Mouse (Mus musculus) heart, postnatal 36 days (tissue): ENCODE results near the gene Mob2. TPM values are rescaled to one million over a fixed set of nuclear protein-coding genes. Genes with fewer than 3 reads are reported as not detected.
A peak's percentile ranks its signal among the peaks of the same experiment; 100 is the strongest.

Source experiments
- DNase-seq, 2 experiments: peaks; one replicate each; pipeline ENCODE4 v3.0.0; 2021 to 2022
- intact Hi-C: fragments of 180-260 bp; cut with DNase I; formaldehyde crosslinking; loops from one replicate; pipeline ENCODE4 v1.15.1; 2025
- total RNA-seq, 2 experiments: library from RNA; stranded (reverse); gene quantifications; 2 replicates each; pipeline ENCODE4 v1.2.3; 2021

Gene Mob2
- total RNA-seq, 2 experiments from 2014 or later, result 43.6 to 43.8 TPM

DNA sequence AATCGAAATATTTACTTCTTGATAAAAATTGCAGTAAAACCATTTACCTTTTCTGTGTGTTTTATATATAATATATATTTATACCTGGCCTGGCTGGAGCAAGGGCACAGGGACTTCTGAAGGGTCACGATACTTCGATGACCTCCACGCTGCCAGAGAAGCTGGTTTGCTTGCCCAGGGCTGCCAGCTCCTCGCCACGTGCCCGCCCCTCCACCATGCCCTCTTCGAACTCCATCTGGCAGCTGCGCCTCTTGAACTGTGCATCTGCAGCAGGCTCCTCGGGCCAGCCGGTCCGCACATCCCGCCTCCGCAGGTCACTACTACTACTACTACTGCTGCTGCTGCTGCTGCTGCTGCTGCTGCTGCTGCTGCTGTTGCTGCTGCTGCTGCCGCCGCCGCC lies 20.9 kb upstream of the Mob2 start:
- intact Hi-C loops, result no loop called here
- DNase-seq, result no peak

GRCm38 (mm10) chr7:142080876-142081275 lies 20.0 kb upstream of the Mob2 start:
- intact Hi-C loops, result no loop called here
- no peak for DNase-seq

DNA sequence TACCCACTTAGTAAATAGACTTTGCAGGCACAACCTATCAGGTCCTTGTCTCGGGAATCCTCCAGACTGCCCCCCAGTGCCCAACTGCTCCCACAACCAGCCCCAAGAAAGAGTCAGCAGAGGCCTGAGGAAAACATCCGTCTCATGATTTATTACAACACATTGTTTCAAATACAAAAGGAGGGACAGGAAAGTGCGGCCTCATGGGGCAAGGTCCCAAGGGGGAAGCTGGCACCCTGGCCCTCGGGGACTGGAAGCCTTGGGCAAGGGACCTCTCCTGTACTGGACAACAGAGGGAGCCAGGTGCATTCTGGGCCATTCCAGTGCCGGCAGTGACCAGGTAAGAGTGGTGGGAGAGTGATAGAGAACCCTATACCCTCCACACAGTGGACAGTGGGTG lies 18.5 kb upstream of the Mob2 start:
- intact Hi-C loops, result no loop called here

DNA sequence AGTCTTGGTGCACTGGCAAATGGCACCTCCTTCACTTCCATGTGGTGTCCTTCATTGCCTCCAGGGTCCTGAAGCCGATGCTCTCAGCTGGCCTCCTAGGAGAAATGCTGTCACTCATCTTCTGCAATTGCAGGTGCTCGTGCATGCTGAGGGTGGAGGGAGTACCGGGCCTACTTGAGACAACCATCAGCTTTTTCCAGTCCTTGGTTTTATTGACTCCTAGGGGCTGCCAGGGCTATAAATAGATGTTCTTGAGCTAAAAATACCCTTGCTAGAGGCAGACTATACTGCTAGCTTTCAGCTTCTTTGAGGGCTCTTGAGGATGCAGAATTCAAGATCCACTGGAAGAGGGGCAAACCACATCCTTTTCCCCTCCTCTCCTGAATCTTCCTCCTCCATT lies 16.3 kb upstream of the Mob2 start:
- intact Hi-C loops, result no loop called here
- DNase-seq, result no peak

More for the DNA sequence above, 18.5 kb upstream of the Mob2 start:
- no peak for DNase-seq

DNA sequence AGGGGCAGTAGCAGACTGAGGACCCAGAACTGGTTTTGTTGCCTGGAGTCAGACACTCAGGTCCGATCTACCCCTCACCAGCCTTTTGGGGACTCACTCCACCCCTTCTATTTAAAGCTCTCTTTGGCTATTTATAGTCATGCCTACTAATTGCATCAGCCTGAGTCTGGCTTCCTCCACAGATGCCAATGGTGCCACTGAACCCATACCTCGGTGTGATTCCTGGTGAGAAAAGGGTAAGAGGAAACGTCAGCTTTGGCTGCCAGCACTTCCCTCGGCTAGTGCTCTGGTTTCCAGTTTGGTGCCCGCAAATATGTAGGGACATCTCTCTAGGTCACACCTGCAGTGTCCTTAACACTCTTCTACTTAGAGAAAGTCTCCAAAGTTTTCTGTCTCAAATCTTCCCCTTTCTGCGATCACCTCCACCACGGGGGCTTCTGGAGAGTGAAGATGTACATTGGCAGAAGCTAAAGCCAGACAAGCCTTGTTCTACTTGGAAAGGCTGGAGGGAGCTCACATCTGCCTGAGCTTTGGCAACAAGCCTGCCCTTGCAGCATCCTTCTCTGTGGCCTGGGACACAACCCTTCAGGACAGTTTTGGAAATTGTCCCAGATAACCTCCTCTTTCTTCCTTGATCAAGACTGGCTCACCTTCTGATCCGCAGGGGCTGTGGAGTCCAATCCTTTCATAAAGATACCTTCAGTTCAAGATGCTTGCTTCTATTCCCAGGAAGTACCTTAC lies 13.5 kb upstream of the Mob2 start:
- no peak for DNase-seq
- intact Hi-C loops, result loop anchor here (1.0 kb wide), 1 partner anchor 10 kb away; no protein-coding TSS in a partner anchor

GRCm38 (mm10) chr7:142071717-142072116 lies 10.9 kb upstream of the Mob2 start:
- DNase-seq, result no peak
- intact Hi-C loops, result loop anchor here (1.0 to 2.0 kb wide), 2 partner anchors 25 to 55 kb away; no protein-coding TSS in a partner anchor

- DNase-seq, result no peak
- intact Hi-C loops, result loop anchor here (1.0 to 2.0 kb wide), 2 partner anchors 25 to 54 kb away; no protein-coding TSS in a partner anchor
These were observed 10.3 kb upstream of the Mob2 start for GRCm38 (mm10) chr7:142071212-142071578.

- intact Hi-C loops, result loop anchor here (1.0 to 2.0 kb wide), 2 partner anchors 26 to 54 kb away; no protein-coding TSS in a partner anchor
- DNase-seq, result peak; percentile 80 to 84
These were observed 9.8 kb upstream of the Mob2 start for GRCm38 (mm10) chr7:142070458-142071211.

DNA sequence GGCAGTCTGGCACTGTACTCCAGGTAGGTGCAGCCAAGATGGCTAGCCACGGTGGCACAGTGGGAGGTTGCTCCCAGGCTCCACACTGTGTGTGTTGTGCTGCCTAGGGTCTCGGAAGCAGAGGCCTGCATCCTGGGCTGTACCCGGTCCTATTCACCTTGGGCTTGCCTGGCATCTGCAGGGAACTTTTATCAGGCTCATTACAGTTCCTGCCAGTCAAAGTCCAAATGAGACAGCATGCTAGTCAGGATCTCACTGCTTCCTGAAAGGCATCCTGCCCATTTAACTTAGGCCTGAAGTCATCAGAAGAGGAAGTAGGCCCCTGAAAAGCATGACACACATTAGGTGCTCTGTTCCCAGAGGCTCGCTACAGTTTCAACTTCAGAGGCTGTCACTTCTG lies 7.6 kb upstream of the Mob2 start:
- no peak for DNase-seq
- intact Hi-C loops, result no loop called here

GRCm38 (mm10) chr7:142060185-142060930 lies 507 bp downstream of the Mob2 start:
- intact Hi-C loops, result loop anchor here (2.0 to 5.0 kb wide), 3 partner anchors 20 to 44 kb away; partner anchors contain the start of gene Dusp8
- DNase-seq, result peak in 1 of 2 experiments; percentile 36

GRCm38 (mm10) chr7:142059024-142059423 lies 1.8 kb downstream of the Mob2 start:
- no peak for DNase-seq
- intact Hi-C loops, result no loop called here

DNA sequence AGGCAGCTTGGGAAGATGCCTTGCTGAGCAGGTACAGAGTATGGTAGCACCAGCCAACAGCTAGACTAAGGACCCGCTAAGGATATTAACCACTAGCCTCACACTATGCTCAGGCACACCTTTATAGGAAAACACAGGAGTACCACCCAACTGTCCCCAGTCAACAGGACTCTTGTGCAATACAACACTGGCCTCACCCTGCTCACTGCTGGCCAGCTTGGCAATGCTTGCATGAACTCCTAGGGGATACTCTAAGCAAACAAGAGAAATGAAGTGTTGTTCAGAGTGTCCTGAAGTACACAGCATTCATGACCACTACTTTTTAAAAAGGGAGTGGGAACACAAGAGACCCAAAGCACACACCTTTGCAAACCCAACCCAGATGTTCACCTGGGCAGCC lies 3.7 kb downstream of the Mob2 start:
- intact Hi-C loops, result no loop called here
- no peak for DNase-seq

DNA sequence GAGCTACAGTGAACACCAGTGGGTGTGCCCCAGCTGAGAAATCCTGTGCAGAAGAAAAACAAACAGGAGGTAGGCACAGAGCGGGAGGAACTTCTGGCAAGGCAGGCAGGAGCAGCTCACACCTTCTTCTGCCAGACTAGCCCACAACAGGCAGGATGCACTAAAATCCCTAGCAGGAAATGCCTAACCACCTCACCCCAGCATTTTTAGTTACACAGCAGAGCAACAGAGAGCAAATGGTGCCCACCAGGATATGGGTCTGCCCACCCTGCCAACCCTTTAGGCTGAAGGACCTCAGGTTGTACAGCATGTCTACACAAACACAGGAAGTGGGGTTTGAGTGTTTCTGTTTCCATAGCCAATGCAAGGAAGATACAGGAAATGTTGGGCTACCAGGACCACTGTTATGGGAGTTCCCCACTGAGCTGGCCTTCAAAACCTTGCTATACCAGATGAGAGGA lies 4.2 kb downstream of the Mob2 start:
- no peak for DNase-seq
- intact Hi-C loops, result no loop called here

DNA sequence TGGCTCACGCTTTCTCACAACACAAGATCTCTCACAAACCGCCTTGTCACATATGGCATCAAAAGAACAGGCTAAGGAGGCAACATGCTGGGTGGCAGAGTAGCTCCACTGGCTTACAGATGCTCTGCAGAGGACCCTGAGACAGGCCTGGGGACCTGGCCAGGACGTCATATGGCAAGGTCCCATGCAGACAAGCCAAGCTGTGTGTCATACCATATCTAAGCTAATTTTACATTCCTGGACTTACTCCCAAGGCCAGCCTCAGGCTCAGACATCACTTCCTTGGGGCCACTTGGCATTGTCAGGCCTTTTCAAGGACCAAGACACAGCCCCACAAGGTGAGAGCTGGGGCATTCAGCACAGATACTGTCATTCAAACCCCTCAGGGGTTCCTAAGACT lies 5.4 kb downstream of the Mob2 start:
- intact Hi-C loops, result no loop called here
- no peak for DNase-seq

DNA sequence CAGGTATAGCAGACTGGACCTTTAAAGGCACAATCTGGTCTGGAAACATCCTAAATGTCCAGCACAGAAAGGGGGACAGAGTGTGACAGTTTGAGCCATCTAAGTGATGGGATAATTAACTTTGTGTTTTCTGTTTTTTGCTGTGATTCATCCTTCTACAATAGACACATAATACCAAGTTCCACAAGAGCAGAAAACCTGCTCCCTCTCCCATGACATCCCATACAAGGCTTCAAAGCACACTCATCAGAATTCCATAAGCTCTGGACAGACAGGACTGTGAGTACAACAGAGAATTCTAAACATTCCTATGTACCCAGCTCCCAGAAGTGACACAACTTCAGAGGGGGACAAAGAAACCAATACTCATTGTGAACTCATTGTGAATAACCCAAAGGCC lies 10.3 kb downstream of the Mob2 start:
- intact Hi-C loops, result no loop called here

DNA sequence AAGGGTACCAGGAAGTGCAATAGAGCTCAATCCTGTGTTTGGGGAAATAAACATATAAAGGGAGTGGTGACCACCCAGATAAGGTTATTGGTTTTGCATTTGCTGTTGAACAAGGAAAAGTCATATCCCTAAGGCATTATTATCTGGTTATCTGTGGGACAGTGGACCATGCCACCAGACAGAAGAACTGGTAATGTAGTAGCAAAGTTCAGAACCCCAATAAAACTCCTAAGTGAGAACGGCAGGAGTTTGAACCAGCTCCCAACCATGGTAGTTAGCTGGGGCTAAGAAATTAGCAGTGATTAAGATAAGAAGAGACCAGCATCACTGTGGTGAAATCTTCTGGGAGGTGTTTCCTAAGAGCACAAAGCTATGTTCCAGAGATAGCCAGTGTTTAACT lies 14.9 kb downstream of the Mob2 start:
- intact Hi-C loops, result no loop called here
- DNase-seq, result no peak

More for the DNA sequence above, 10.3 kb downstream of the Mob2 start:
- no peak for DNase-seq

GRCm38 (mm10) chr7:142045344-142045743 lies 15.5 kb downstream of the Mob2 start:
- intact Hi-C loops, result no loop called here
- no peak for DNase-seq

DNA sequence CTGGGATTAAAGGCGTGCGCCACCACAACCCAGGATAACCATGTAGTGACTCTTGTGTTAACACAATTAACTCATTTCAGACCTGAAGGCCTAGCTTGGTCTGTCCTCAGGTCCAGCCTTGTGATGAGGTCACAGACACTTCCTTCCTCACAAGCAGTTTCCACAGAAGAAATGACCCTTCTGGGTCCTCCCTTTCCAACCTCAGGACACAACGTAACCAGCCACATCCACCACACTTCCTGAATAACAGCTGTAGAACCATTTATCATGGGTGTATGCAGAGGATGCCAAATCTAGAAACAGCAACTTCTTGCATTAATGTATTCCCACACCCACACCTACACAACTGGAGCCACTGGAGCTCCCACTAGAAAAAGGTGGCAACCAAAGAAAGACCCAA lies 20.1 kb downstream of the Mob2 start:
- DNase-seq, result peak in 1 of 2 experiments; percentile 40
- intact Hi-C loops, result loop anchor here (2.0 kb wide), 1 partner anchor 20 kb away; the partner anchor contains the start of gene Mob2

DNA sequence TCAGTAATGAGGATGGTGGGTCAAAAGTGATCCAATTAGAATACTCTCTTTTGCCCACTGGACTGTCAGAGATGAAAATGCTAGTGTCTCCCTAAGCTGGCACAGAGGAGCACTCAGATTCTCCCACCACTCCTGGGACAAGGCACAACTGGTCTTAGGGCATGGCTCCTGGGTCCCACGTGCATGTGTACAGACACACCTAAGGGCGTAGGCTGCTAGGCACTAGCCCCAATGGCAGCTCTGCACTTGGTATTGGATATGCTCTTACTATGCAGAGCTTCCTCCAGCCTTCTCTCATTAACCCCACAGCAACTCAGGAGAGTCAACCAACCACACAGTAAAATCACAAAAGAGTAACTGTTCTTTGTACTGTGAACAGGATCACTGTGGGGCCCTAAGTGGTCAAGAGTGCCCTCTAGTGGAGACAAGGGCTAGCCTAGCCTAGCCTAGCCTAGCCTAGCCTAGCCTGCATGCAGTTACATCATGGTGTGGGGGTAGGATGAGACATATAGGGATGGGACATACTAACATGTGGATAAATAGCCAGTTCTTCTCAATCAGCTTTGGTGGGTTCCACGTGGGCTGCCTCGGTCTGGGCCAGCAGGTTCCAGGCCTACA lies 23.2 kb downstream of the Mob2 start:
- intact Hi-C loops, result loop anchor here (1.0 to 5.0 kb wide), 2 partner anchors 20 to 135 kb away; no protein-coding TSS in a partner anchor
- DNase-seq, result peak; percentile 58 to 64
